Mouse (Mus musculus) gastrocnemius, postnatal 25 days (tissue): Measurements from ENCODE around the gene Zgpat. TPM values are rescaled to one million over a fixed set of nuclear protein-coding genes. Genes with fewer than 3 reads are reported as not detected.

Experiments used
- total RNA-seq, 2 experiments: library from RNA; stranded (reverse); gene quantifications; 1 replicate in 1 of 2; 2 replicates in 1 of 2; pipeline ENCODE4 v1.2.3; 2021

Zgpat gene
- total RNA-seq, 2 experiments from 2014 or later = 12.8 to 13.1 TPM

Other genes starting within 250 kb of the Zgpat start
- gene Kcnq2, start 229.6 kb upstream of the Zgpat start, total RNA-seq = not detected
- gene Eef1a2, start 207.9 kb upstream of the Zgpat start, total RNA-seq = 1,000 to 10,000 TPM; 1,917 to 2,157 TPM
- 10 to 100 TPM; 44.4 to 49.5 TPM for gene Ppdpf, start 177.7 kb upstream of the Zgpat start, total RNA-seq
- not detected for gene Ptk6, start 162.1 kb upstream of the Zgpat start, total RNA-seq
- under 1 TPM; 0.20 to 0.24 TPM for gene Srms, start 151.7 kb upstream of the Zgpat start, total RNA-seq
- not detected for gene Fndc11, start 144.9 kb upstream of the Zgpat start, total RNA-seq
- 1 to 10 TPM; 2.5 to 3.4 TPM for gene Helz2, start 122.9 kb upstream of the Zgpat start, total RNA-seq
- gene Gmeb2, start 76.9 kb upstream of the Zgpat start, total RNA-seq = 1 to 10 TPM; 6.1 to 6.3 TPM
- gene Stmn3, start 50.4 kb upstream of the Zgpat start, total RNA-seq = under 1 TPM in 1 of 2 experiments, not detected in 1; 0.32 TPM
- 10 to 100 TPM in 1 of 2 experiments, 1 to 10 TPM in 1; 9.9 to 14.9 TPM for gene Rtel1, start 45.2 kb upstream of the Zgpat start, total RNA-seq
- gene Arfrp1, start 476 bp downstream of the Zgpat start, total RNA-seq = 10 to 100 TPM; 25.0 to 29.3 TPM
- 1 to 10 TPM; 4.2 to 5.5 TPM for gene Lime1, start 15.2 kb downstream of the Zgpat start, total RNA-seq
- gene Zbtb46, start 94.5 kb downstream of the Zgpat start, total RNA-seq = 1 to 10 TPM; 3.5 TPM
- gene Abhd16b, start 128.3 kb downstream of the Zgpat start, total RNA-seq = not detected
- gene Tpd52l2, start 132.2 kb downstream of the Zgpat start, total RNA-seq = 10 to 100 TPM; 46.1 to 48.2 TPM
- 10 to 100 TPM; 43.8 to 46.3 TPM for gene Dnajc5, start 155.6 kb downstream of the Zgpat start, total RNA-seq
- 10 to 100 TPM; 23.9 to 26.5 TPM for gene Uckl1, start 220.0 kb downstream of the Zgpat start, total RNA-seq
- 10 to 100 TPM; 23.2 to 28.2 TPM for gene Prpf6, start 226.9 kb downstream of the Zgpat start, total RNA-seq
- gene Zfp512b, start 227.9 kb downstream of the Zgpat start, total RNA-seq = 10 to 100 TPM; 17.2 to 17.4 TPM
- 1 to 10 TPM in 1 of 2 experiments, under 1 TPM in 1; 0.97 to 1.1 TPM for gene Samd10, start 234.3 kb downstream of the Zgpat start, total RNA-seq